Mouse (Mus musculus): ENCODE data around the gene Hoxd10. TPM values are rescaled to one million over a fixed set of nuclear protein-coding genes. Genes with fewer than 3 reads are reported as not detected.

Hoxd10 gene
- total and polyA plus RNA-seq, 2 experiments from 2014 or later = not detected

DNA sequence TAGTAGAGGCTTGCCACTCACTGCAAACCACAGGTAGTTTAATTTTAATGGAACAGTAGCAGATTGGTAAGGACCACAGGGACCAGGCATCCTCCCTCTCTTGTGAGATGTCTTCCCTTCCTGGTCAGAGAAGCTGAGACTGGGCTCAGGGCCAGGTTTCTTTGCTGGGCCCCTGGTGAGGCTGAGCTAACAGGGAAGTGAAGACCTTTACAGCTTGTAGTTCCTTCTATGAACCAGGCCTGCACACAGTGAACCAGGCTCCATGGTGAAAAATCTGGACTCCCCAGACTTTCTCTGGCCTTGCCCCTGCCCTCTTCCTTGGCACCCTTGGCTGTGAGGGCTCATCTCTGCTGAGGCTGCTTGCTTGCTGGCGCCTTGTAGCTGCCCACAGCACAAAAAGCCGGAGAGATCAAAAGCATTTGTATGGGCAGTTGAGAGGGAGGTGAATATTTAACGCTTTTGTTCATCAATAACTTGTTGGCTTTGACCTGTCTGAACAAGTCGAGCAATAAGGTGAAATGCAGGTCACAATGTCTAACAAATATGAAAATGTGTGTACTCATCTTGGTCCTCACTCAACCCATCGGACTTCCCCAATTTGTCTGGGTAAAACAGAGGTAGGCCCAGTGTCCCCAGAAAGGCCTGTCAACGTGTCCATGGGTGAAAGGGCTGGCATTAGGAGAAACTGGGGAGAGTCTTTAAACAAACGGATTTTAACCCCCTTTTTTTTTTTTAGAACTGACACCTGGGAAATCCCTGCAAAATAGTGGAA lies 32.7 kb downstream of the Hoxd10 start:
- peaks cover 100% of the 10 kb centered on the region for H3K27me3 ChIP-seq (ENCODE audit: insufficient read depth, low read length)
- WGBS = 7% methylated on average over 7 of the region's 7 CpGs
- H3K4me2 ChIP-seq (ENCODE audit: low read depth) = no peak overlapping the region
- no peak for TF ChIP-seq CTCF (IDR thresholded peaks at IDR 0.05; ENCODE audit: low read depth)
- no peak overlapping the region for H3K9ac ChIP-seq
- H3K4me1 ChIP-seq (ENCODE audit: insufficient read depth) = no peaks in the 10 kb centered on the region
- H3K9me3 ChIP-seq (ENCODE audit: low read length) = no peaks in the 10 kb centered on the region
- ATAC-seq (no peak), DNase-seq (no peak)
- no peak overlapping the region for H3K27ac ChIP-seq (ENCODE audit: low read depth, low read length)
- no peak overlapping the region for H3K4me3 ChIP-seq (ENCODE audit: low read depth, low read length)
- no peaks in the 10 kb centered on the region for H3K36me3 ChIP-seq (ENCODE audit: insufficient read depth)

DNA sequence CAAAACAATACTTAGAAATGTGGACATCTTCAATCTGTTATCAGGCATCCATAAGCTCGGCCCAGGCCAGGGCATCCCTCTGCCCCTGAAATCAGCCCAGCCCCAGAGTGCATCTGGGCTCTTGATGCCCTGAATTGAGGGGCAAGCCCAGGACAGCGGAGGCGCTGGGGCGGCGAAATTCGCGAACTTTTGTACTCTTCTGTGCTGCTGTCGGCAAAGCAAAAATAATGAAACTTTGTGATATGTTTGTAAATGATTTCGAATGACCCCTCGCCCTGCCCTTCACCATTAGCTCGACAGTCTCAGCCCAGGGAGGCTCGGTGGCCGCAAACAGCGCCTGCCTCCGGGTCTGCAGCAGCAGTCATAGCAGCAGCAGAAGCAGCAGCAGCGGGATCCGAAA lies 33.4 kb downstream of the Hoxd10 start:
- Histone ChIP-seq H3K4me2 (ENCODE audit: low read depth) (no peak overlapping the region), H3K27ac (ENCODE audit: low read depth, low read length) (no peak overlapping the region), H3K4me1 (ENCODE audit: insufficient read depth) (no peaks in the 10 kb centered on the region), H3K36me3 (ENCODE audit: insufficient read depth) (no peaks in the 10 kb centered on the region), H3K4me3 (ENCODE audit: low read depth, low read length) (no peak overlapping the region), H3K9me3 (ENCODE audit: low read length) (no peaks in the 10 kb centered on the region), H3K27me3 (ENCODE audit: insufficient read depth, low read length) (peaks cover 98% of the 10 kb centered on the region), H3K9ac (no peak overlapping the region)
- WGBS = 1% methylated on average over 17 of the region's 17 CpGs
- no peak for ATAC-seq
- no peak for DNase-seq
- TF ChIP-seq CTCF (IDR thresholded peaks at IDR 0.05; ENCODE audit: low read depth) = no peak

DNA sequence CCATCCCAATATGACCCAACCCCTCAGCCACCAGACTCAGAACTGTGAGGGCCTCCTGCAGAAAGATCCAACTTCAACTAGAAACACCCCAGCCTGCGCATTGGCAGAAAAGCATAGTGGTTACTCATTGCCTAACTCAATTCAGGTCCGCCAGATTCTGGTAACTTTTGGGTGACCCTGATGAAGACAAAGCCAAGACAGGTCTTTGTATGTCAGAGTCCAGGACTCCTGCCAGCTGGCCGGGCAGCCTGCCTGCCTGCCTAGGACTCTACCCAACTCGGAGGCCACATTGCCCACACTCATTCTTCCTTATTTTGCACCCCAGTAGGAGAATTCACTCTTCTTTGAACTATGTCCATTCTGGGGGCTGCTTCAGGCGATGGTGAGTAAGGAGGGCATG lies 34.8 kb downstream of the Hoxd10 start, which contains the start of gene Gm28230:
TSS of gene Gm28230 (plus strand) at position 178 of the 400 bp plus-strand sequence.
- Histone ChIP-seq H3K4me3 (ENCODE audit: low read depth, low read length) (no peak within 1 kb of the TSS), H3K27me3 (ENCODE audit: insufficient read depth, low read length) (peaks cover 98% of the 10 kb centered on the region), H3K9me3 (ENCODE audit: low read length) (no peaks in the 10 kb centered on the region), H3K36me3 (ENCODE audit: insufficient read depth) (no peaks in the 10 kb centered on the region), H3K4me2 (ENCODE audit: low read depth) (no peak within 1 kb of the TSS), H3K9ac (no peak within 1 kb of the TSS), H3K4me1 (ENCODE audit: insufficient read depth) (no peaks in the 10 kb centered on the region), H3K27ac (ENCODE audit: low read depth, low read length) (no peak within 1 kb of the TSS)
- TF ChIP-seq CTCF (IDR thresholded peaks at IDR 0.05; ENCODE audit: low read depth) = no peak
- ATAC-seq (no peak), DNase-seq (no peak)
- 3% methylated on average over 5 of the region's 5 CpGs for WGBS

DNA sequence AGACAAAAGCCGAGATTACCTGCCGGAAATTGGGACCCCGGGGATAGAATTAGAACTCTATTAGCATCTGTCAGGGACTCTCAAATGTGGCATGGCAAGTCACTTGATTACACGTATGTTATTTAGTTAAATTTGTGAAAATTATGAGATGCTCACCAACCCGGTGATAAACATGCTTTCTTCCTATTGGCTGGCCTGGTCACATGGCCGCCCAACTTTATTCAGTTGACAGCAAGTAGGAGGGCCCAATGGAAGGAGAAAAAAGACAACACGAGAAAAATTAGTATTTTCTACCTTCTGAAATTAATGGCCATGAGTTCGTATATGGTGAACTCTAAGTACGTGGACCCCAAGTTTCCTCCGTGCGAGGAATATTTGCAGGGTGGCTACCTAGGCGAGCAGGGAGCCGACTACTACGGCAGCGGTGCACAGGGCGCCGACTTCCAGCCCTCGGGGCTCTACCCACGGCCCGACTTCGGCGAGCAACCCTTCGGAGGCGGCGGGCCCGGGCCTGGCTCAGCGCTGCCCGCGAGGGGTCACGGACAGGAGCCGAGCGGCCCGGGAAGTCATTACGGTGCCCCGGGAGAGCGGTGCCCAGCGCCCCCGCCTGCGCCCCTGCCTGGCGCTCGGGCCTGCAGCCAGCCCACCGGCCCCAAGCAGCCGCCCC lies 35.4 kb downstream of the Hoxd10 start:
- Histone ChIP-seq H3K9me3 (ENCODE audit: low read length) (no peaks in the 10 kb centered on the region), H3K4me1 (ENCODE audit: insufficient read depth) (no peaks in the 10 kb centered on the region), H3K9ac (no peak overlapping the region), H3K4me3 (ENCODE audit: low read depth, low read length) (no peak overlapping the region), H3K4me2 (ENCODE audit: low read depth) (no peak overlapping the region), H3K27me3 (ENCODE audit: insufficient read depth, low read length) (peaks cover 97% of the 10 kb centered on the region), H3K27ac (ENCODE audit: low read depth, low read length) (no peak overlapping the region), H3K36me3 (ENCODE audit: insufficient read depth) (no peaks in the 10 kb centered on the region)
- ATAC-seq (no peak), DNase-seq (no peak)
- TF ChIP-seq CTCF (IDR thresholded peaks at IDR 0.05; ENCODE audit: low read depth) = no peak
- WGBS = under 1% methylated on average over 39 of the region's 43 CpGs

DNA sequence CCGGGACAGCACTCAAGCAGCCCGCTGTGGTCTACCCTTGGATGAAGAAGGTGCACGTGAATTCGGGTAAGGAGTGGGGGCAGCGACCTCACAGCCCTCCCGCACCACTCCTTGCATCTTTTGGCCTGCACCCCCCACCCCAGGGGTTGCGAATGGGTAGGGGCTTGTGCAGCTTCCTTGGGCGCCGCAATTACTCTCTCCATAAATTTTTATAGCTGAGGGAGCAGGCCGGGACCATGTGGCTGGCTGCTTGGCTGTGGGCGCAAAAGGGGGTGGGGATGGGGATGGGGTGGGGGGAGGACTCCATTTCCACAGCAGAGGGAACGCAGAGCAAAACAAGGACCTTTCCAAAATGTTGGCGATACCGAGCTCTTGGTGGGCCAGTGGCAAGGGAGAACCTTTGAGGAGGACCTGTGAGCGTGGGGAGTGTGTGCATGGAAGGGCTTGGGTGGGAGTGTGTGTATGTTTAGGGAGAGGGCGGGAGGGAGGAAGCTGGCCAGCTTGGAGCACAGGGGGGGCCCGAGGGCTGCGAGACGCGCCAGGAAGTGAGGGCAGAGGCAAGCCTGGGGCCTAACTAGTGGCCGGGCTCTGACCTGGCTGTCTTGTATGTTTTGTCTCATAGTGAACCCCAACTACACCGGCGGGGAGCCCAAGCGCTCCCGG lies 36.0 kb downstream of the Hoxd10 start:
- H3K4me1 ChIP-seq (ENCODE audit: insufficient read depth) = no peaks in the 10 kb centered on the region
- H3K9ac ChIP-seq = no peak overlapping the region
- no peak overlapping the region for H3K4me3 ChIP-seq (ENCODE audit: low read depth, low read length)
- WGBS = under 1% methylated on average over 25 of the region's 25 CpGs
- H3K9me3 ChIP-seq (ENCODE audit: low read length) = no peaks in the 10 kb centered on the region
- H3K27me3 ChIP-seq (ENCODE audit: insufficient read depth, low read length) = peaks cover 97% of the 10 kb centered on the region
- no peak for DNase-seq
- no peaks in the 10 kb centered on the region for H3K36me3 ChIP-seq (ENCODE audit: insufficient read depth)
- no peak for TF ChIP-seq CTCF (IDR thresholded peaks at IDR 0.05; ENCODE audit: low read depth)
- H3K4me2 ChIP-seq (ENCODE audit: low read depth) = no peak overlapping the region
- H3K27ac ChIP-seq (ENCODE audit: low read depth, low read length) = no peak overlapping the region
- no peak for ATAC-seq

DNA sequence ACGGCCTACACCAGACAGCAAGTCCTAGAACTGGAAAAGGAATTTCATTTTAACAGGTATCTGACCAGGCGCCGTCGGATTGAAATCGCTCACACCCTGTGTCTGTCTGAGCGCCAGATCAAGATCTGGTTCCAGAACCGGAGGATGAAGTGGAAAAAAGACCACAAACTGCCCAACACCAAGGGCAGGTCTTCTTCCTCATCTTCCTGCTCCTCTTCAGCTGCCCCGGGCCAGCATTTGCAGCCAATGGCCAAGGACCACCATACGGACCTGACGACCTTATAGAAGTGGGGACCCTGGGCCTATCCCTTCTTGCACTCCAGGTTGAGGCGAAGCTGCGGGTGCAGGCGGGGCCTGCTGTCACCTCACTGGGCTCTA lies 36.6 kb downstream of the Hoxd10 start:
- H3K4me3 ChIP-seq (ENCODE audit: low read depth, low read length) = no peak overlapping the region
- no peak overlapping the region for H3K27ac ChIP-seq (ENCODE audit: low read depth, low read length)
- H3K27me3 ChIP-seq (ENCODE audit: insufficient read depth, low read length) = peaks cover 97% of the 10 kb centered on the region
- no peaks in the 10 kb centered on the region for H3K36me3 ChIP-seq (ENCODE audit: insufficient read depth)
- H3K4me1 ChIP-seq (ENCODE audit: insufficient read depth) = no peaks in the 10 kb centered on the region
- no peaks in the 10 kb centered on the region for H3K9me3 ChIP-seq (ENCODE audit: low read length)
- no peak for DNase-seq
- no peak overlapping the region for H3K4me2 ChIP-seq (ENCODE audit: low read depth)
- no peak overlapping the region for H3K9ac ChIP-seq
- no peak for ATAC-seq
- no peak for TF ChIP-seq CTCF (IDR thresholded peaks at IDR 0.05; ENCODE audit: low read depth)
- WGBS = 5% methylated on average over 13 of the region's 13 CpGs

DNA sequence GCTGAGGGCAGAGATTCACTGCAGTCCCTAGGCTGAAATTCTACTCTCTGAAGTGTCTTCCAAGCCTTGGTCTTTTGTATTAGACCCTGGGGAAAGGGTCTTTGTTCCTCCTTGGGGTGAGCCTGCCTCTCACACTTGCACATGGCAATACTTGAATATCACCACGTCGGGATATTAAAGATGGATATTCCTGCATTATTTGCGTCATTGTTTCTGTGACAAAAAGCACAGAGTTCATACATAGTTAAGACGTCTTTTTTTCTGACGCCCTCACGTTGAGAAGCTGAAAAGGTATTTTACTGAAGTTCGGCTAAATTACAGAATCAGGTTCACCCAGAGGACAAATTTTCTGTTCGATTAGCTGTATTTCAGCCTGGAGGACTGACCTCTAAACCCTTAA lies 38.6 kb downstream of the Hoxd10 start:
- no peak overlapping the region for H3K9ac ChIP-seq
- peaks cover 90% of the 10 kb centered on the region for H3K27me3 ChIP-seq (ENCODE audit: insufficient read depth, low read length)
- DNase-seq (no peak), ATAC-seq (no peak)
- H3K4me3 ChIP-seq (ENCODE audit: low read depth, low read length) = no peak overlapping the region
- no peaks in the 10 kb centered on the region for H3K4me1 ChIP-seq (ENCODE audit: insufficient read depth)
- H3K36me3 ChIP-seq (ENCODE audit: insufficient read depth) = no peaks in the 10 kb centered on the region
- WGBS = 2% methylated on average over 8 of the region's 8 CpGs
- no peak overlapping the region for H3K4me2 ChIP-seq (ENCODE audit: low read depth)
- TF ChIP-seq CTCF (IDR thresholded peaks at IDR 0.05; ENCODE audit: low read depth) = no peak
- H3K27ac ChIP-seq (ENCODE audit: low read depth, low read length) = no peak overlapping the region
- no peaks in the 10 kb centered on the region for H3K9me3 ChIP-seq (ENCODE audit: low read length)

Measured in forebrain, postnatal 0 days (tissue).